Mouse (Mus musculus) heart, adult 2 months (tissue): ENCODE measurements at regions not wholly inside any gene's neighbourhood (a gene's known extent, or its start where the extent isn't known, plus 50 kb on each side); places are given as distances from the start of the nearest gene placed in this dataset.

ENCODE experiments used
- CTCF ChIP-seq: fragments of 200-600 bp; IDR thresholded peaks from 2 replicates; pipeline ENCODE4 v1.8.1; 2022; ENCODE audit warnings: antibody characterized with exemption, mild to moderate bottlenecking, moderate library complexity
- EP300 ChIP-seq: fragments of 200-500 bp; IDR thresholded peaks from 2 replicates; pipeline ENCODE4 v1.6.1; 2011; ENCODE audit warnings: low read depth, low read length, control low read depth; ENCODE audit not compliant: insufficient read depth
- POLR2A ChIP-seq: fragments of 200-500 bp; IDR thresholded peaks from 2 replicates; pipeline ENCODE4 v1.6.1; 2011; ENCODE audit warnings: mild to moderate bottlenecking, low read depth, low read length, control low read depth; ENCODE audit not compliant: insufficient read depth

- no peak for TF ChIP-seq CTCF
- TF ChIP-seq POLR2A = no peak
- TF ChIP-seq EP300 = no peak
These were observed 149.9 kb upstream of the Cep162 start for GRCm38 (mm10) chr9:87405115-87405720.
